Mouse (Mus musculus) lung, embryonic 14.5 days (tissue): ENCODE data around the gene Sbsn. TPM values are rescaled to one million over a fixed set of nuclear protein-coding genes. Genes with fewer than 3 reads are reported as not detected.

ENCODE experiments used
- ATAC-seq: fragments of 200-750 bp; cut with Nextera tagmentation; 2 replicates; pipeline ENCODE4 v1.8.0; 2017; ENCODE audit warnings: mild to moderate bottlenecking, moderate TSS enrichment, moderate library complexity; ENCODE audit not compliant: insufficient read depth
- DNase-seq: peaks from one replicate; pipeline ENCODE4 v3.0.0-alpha.2; 2015
- H3K27ac ChIP-seq: fragments of 300-500 bp; sonication (generic); 2 replicates; pipeline ENCODE4 v1.5.1; 2014; ENCODE audit warnings: low read depth, mild to moderate bottlenecking, moderate library complexity
- H3K27me3 ChIP-seq: fragments of 300-500 bp; sonication (generic); 2 replicates; pipeline ENCODE4 v1.6.1; 2014; ENCODE audit warnings: low read length, control low read depth; ENCODE audit not compliant: insufficient read depth
- H3K36me3 ChIP-seq: fragments of 300-500 bp; sonication (generic); 2 replicates; pipeline ENCODE4 v1.6.1; 2014; ENCODE audit warnings: control low read depth; ENCODE audit not compliant: insufficient read depth
- H3K4me1 ChIP-seq: fragments of 300-500 bp; sonication (generic); 2 replicates; pipeline ENCODE4 v1.6.1; 2014; ENCODE audit warnings: antibody characterized with exemption, control low read depth; ENCODE audit not compliant: insufficient read depth
- H3K4me2 ChIP-seq: fragments of 300-500 bp; sonication (generic); 2 replicates; pipeline ENCODE4 v1.6.1; 2014; ENCODE audit warnings: mild to moderate bottlenecking
- H3K4me3 ChIP-seq: fragments of 300-500 bp; sonication (generic); 2 replicates; pipeline ENCODE4 v1.5.1; 2014; ENCODE audit warnings: low read depth, low read length
- H3K9ac ChIP-seq: fragments of 300-500 bp; sonication (generic); 2 replicates; pipeline ENCODE4 v1.6.1; 2014
- H3K9me3 ChIP-seq: fragments of 300-500 bp; sonication (generic); 2 replicates; pipeline ENCODE4 v1.6.1; 2016; ENCODE audit warnings: low read depth, low read length, control low read depth
- CTCF ChIP-seq: IDR thresholded peaks from 2 replicates; pipeline ENCODE4 v1.5.1; 2016; ENCODE audit warnings: antibody characterized with exemption, low read depth
- WGBS: fragments of 180-500 bp; shearing (Covaris S2); extraction: QIAGEN DNeasy Blood & Tissue Kit; methylation state at CpG from one replicate; pipeline ENCODE4 v1.1.7; 2014; 5-methylcytosine and 5-hydroxymethylcytosine counted together
- polyA plus RNA-seq: library from polyadenylated mRNA; unstranded; fragments of >200 nt; fragmentation: Nextera tagmentation; extraction: Ambion mirVana; gene quantifications from 2 replicates; pipeline ENCODE4 v1.2.1, GENCODE M21; 2014

Sbsn gene
- polyA plus RNA-seq, 1 experiment from 2014 or later: 1.3 TPM

DNA sequence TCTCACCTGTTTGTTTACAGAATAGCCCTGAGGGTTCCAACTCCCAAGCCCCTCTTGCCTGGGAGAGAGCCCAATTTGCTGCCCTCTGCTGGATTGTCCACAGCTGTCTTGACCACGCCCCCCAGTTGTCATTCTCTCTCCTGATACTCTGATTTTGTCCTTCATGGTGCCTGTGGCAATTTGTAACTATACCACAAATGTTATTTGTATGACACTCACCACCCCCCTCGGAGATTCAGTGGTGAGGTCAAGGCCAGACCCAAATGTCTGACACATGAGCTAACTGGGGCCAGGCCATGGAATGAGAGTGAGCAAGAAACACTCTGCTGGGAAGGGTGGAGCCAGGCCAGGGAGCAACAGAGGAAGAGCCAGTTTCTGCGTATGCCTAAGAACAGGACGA, 7.6 kb downstream of the Sbsn start:
- WGBS: 23% methylated on average over 4 of the region's 4 CpGs
- H3K4me1 ChIP-seq: no peaks in the 10 kb centered on the region
- no peak overlapping the region for H3K4me2 ChIP-seq
- TF ChIP-seq CTCF: peak; percentile 50
- no peak overlapping the region for H3K4me3 ChIP-seq
- H3K9ac ChIP-seq: no peak overlapping the region
- no peak for ATAC-seq
- no peak overlapping the region for H3K27ac ChIP-seq
- H3K36me3 ChIP-seq: no peaks in the 10 kb centered on the region
- H3K9me3 ChIP-seq: peaks cover 9% of the 10 kb centered on the region; the same call in 1 of the 2 replicates
- peak; percentile 53 for DNase-seq
- no peaks in the 10 kb centered on the region for H3K27me3 ChIP-seq

DNA sequence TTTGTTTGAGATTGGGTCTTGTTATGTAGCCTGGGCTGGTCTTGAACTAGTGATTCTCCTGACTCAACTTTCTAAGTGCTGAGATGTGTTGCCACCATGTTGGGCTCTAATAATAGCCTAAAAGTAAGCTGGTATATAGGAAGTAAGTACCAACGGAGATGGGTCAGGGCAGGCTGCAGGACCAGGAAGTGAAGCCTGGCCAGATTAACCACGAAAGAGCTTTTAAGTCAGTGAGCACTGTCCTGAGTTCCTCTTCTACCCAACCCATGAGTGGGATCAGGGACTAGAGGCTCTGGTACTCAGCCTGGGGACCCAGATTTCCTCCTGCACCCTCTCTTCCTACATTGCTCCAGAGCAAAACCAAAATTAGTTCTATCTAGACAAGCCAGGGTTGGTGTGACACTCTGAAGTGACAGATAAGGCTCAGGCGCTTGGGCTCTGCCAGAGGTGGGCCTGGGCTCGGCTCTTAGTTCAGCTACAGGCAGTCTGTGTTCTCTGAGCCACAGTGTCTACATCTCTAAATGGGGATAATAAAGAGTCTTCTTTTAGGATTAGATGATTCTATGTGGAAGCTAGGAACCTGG, 10.6 kb downstream of the Sbsn start:
- H3K9me3 ChIP-seq: no peaks in the 10 kb centered on the region
- no peaks in the 10 kb centered on the region for H3K27me3 ChIP-seq
- WGBS: 60% methylated on average over 4 of the region's 4 CpGs
- ATAC-seq: no peak
- no peak overlapping the region for H3K9ac ChIP-seq
- H3K4me3 ChIP-seq: no peak overlapping the region
- H3K4me1 ChIP-seq: no peaks in the 10 kb centered on the region
- no peak for TF ChIP-seq CTCF
- DNase-seq: no peak
- no peaks in the 10 kb centered on the region for H3K36me3 ChIP-seq
- no peak overlapping the region for H3K27ac ChIP-seq
- no peak overlapping the region for H3K4me2 ChIP-seq

DNA sequence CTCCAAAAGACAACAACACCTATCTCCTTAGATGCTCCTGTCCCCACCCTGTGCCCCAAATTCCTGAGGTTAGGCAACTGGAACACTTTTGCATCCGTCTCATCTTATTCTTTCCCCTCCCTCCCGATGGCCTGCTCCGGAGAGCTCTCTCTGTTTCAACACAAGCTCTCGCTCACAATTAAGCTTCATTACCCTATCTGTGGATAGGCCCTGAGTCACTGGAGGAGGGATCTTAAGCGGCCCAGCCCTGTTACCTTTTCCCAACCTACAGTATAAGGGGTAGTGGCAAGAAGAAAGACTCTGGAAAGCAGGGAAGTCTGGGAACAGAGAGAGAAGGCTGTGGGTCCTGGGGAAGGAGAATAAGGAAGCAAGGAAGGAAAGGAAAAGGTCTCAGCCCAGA, 12.2 kb downstream of the Sbsn start, which contains the start of gene Dmkn:
TSS of gene Dmkn (plus strand) at position 301 of the 400 bp plus-strand sequence.
- WGBS: 44% methylated on average over 5 of the region's 5 CpGs
- H3K9ac ChIP-seq: no peak within 1 kb of the TSS
- ATAC-seq: no peak

DNA sequence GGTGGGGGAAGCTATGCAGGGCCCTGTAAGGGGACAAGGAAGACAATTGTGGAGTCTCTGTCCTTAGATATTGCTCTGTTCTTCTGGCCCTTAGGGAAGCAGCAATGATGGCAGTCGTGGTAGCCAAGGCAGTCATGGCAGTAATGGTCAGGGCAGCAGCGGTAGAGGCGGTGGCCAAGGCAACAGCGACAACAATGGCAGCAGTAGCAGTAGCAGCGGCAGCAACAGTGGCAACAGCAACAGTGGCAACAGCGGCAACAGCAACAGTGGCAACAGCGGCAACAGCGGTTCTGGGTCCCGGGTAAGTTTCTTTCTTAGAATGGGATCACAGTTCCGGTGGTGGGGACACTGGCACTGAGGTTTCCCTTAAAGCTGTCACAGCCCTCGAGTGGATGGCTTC, 13.9 kb downstream of the Sbsn start:
- H3K9ac ChIP-seq: no peak overlapping the region
- H3K4me3 ChIP-seq: no peak overlapping the region
- TF ChIP-seq CTCF: no peak
- DNase-seq: no peak
- H3K4me1 ChIP-seq: no peaks in the 10 kb centered on the region
- 33% methylated on average over 11 of the region's 11 CpGs for WGBS
- no peaks in the 10 kb centered on the region for H3K36me3 ChIP-seq
- no peak overlapping the region for H3K27ac ChIP-seq
- no peak overlapping the region for H3K4me2 ChIP-seq
- H3K27me3 ChIP-seq: no peaks in the 10 kb centered on the region
- no peaks in the 10 kb centered on the region for H3K9me3 ChIP-seq
- ATAC-seq: no peak

More for the DNA sequence above, 12.2 kb downstream of the Sbsn start, which contains the start of gene Dmkn:
- no peaks in the 10 kb centered on the region for H3K4me1 ChIP-seq
- H3K4me2 ChIP-seq: no peak within 1 kb of the TSS
- H3K36me3 ChIP-seq: no peaks in the 10 kb centered on the region
- H3K9me3 ChIP-seq: no peaks in the 10 kb centered on the region
- H3K27ac ChIP-seq: no peak within 1 kb of the TSS
- no peak for TF ChIP-seq CTCF
- H3K4me3 ChIP-seq: no peak within 1 kb of the TSS
- no peaks in the 10 kb centered on the region for H3K27me3 ChIP-seq
- DNase-seq: no peak

DNA sequence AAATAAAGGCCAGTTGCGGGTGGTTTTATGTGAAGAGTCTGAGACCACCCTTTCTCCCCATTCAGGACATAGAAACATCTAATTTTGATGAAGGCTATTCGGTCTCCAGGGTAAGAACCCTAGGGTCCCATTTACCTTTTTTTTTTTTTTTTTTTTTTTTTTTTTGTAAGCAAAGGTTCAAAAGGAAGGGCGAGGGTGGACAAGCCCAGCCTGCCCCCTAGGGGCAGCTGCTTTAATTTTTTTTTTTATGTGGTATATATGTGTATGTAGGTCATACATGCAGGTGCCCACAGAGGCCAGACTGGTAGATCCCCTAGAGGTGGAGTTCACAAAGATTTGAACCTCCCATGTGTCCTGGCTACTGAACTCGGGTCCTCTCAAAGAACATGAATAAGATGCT, 15.1 kb downstream of the Sbsn start:
- no peak for TF ChIP-seq CTCF
- H3K9ac ChIP-seq: no peak overlapping the region
- no peak overlapping the region for H3K27ac ChIP-seq
- no peaks in the 10 kb centered on the region for H3K36me3 ChIP-seq
- no peaks in the 10 kb centered on the region for H3K9me3 ChIP-seq
- DNase-seq (no peak), ATAC-seq (no peak)
- WGBS: 82% methylated on average over 4 of the region's 4 CpGs
- H3K4me2 ChIP-seq: no peak overlapping the region
- no peak overlapping the region for H3K4me3 ChIP-seq
- H3K4me1 ChIP-seq: no peaks in the 10 kb centered on the region
- no peaks in the 10 kb centered on the region for H3K27me3 ChIP-seq

DNA sequence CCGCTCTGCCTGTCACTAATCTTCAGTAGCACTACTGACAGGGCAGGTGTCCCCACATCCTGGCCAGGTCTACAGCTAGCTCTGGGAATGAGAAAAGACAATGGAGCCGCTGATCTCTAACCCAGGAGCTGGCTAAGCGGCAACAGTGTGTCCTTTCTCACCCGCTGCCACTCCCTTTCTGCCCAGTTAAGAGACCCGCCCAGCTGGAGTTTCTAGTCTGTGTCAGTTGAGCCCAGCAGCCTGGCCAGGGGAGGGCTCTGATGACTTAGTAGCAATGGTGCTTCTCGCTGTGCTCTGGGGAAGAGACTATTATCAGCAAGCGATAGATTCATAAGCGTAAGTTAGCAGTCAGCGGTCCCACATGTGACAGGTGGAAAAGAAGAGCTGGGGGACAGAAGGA, 18.0 kb downstream of the Sbsn start:
- Histone ChIP-seq H3K9me3 (no peaks in the 10 kb centered on the region), H3K36me3 (no peaks in the 10 kb centered on the region), H3K27ac (no peak overlapping the region), H3K4me2 (no peak overlapping the region), H3K9ac (no peak overlapping the region; the same call in 1 of the 2 replicates), H3K4me3 (no peak overlapping the region), H3K4me1 (no peaks in the 10 kb centered on the region), H3K27me3 (no peaks in the 10 kb centered on the region)
- ATAC-seq (no peak), DNase-seq (peak; percentile 17)
- TF ChIP-seq CTCF: no peak
- 28% methylated on average over 9 of the region's 9 CpGs for WGBS

DNA sequence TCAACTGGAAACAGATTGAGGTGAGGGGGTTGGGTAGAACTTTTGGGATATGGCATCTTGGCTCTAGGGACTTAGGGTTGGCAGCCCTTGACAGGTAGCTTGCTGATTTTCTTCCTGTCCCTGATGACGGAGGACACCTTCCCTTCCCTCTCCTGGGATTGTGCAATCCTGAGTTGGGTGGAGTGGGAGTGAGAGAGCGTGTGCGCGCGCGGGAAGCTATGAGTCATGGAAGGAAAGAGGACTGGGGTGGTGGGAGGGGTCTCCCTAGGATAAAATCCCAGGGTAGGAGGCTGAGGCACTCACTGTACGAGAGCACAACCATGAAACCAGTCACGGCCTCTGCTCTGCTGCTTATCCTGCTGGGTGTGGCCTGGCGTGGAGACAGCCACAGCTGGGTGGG, 24.8 kb downstream of the Sbsn start:
- ATAC-seq (no peak), DNase-seq (no peak)
- H3K9me3 ChIP-seq: no peaks in the 10 kb centered on the region
- no peaks in the 10 kb centered on the region for H3K27me3 ChIP-seq
- no peak overlapping the region for H3K4me2 ChIP-seq
- 79% methylated on average over 9 of the region's 9 CpGs for WGBS
- H3K36me3 ChIP-seq: no peaks in the 10 kb centered on the region
- H3K4me3 ChIP-seq: no peak overlapping the region
- H3K27ac ChIP-seq: no peak overlapping the region
- no peaks in the 10 kb centered on the region for H3K4me1 ChIP-seq
- no peak overlapping the region for H3K9ac ChIP-seq
- TF ChIP-seq CTCF: no peak

DNA sequence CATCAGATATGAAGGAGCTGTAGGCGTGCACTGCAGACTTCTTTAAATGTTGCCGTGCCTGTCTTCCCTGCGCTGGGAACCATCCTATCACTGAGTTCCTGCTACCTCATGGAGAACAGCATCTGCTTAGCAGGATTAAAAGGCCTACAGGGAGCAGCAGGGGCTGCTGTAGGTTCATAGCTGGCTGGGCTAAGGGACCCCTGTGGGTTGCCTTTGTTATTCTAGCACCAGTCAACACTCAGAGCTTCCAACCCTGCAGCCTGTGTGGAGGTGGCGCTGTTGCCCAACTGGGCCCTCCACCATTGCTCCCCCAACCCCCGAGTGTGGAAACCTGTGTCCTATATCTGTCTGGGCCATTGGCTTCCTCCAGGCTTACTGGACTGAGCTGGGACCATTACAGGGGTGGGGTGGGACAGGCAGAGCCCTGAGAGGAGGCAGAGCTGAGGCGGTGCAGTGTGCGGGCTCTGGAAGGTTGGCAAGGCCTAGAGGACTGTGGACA, 25.9 kb downstream of the Sbsn start:
- Histone ChIP-seq H3K9ac (no peak overlapping the region), H3K4me3 (no peak overlapping the region), H3K4me1 (no peaks in the 10 kb centered on the region), H3K27ac (no peak overlapping the region), H3K4me2 (no peak overlapping the region), H3K27me3 (no peaks in the 10 kb centered on the region), H3K9me3 (no peaks in the 10 kb centered on the region), H3K36me3 (no peaks in the 10 kb centered on the region)
- DNase-seq (no peak), ATAC-seq (no peak)
- 51% methylated on average over 7 of the region's 7 CpGs for WGBS
- TF ChIP-seq CTCF: no peak
